Mouse (Mus musculus): ENCODE measurements around the gene Olfr281.

Gene Olfr281

GRCm38 (mm10) chr15:98483907-98484886 lies 31.8 kb downstream of the Olfr281 start:
- DNase-seq (ENCODE audit: low read depth, low spot score): no peak

- DNase-seq (ENCODE audit: low read depth, low spot score): no peak
These were observed 34.1 kb downstream of the Olfr281 start for GRCm38 (mm10) chr15:98486433-98487021.

- no peak for DNase-seq (ENCODE audit: low read depth, low spot score)
These were observed 38.9 kb downstream of the Olfr281 start for GRCm38 (mm10) chr15:98491332-98491731.

- no peak for DNase-seq (ENCODE audit: low read depth, low spot score)
These were observed 39.7 kb downstream of the Olfr281 start, which contains the start of gene Olfr279 for GRCm38 (mm10) chr15:98492102-98492501. Gene Olfr279 (plus strand): TSS chr15:98492402.

GRCm38 (mm10) chr15:98497631-98498030 lies 45.2 kb downstream of the Olfr281 start:
- no peak for DNase-seq (ENCODE audit: low read depth, low spot score)

- no peak for DNase-seq (ENCODE audit: low read depth, low spot score)
These were observed 50.9 kb downstream of the Olfr281 start for GRCm38 (mm10) chr15:98503317-98503716.

- DNase-seq (ENCODE audit: low read depth, low spot score): peak; percentile 77
These were observed 52.1 kb downstream of the Olfr281 start for GRCm38 (mm10) chr15:98504514-98504913.

GRCm38 (mm10) chr15:98506253-98506957 lies 54.0 kb downstream of the Olfr281 start:
- no peak for DNase-seq (ENCODE audit: low read depth, low spot score)

GRCm38 (mm10) chr15:98507321-98507720 lies 54.9 kb downstream of the Olfr281 start:
- DNase-seq (ENCODE audit: low read depth, low spot score): no peak

GRCm38 (mm10) chr15:98509387-98509786 lies 57.0 kb downstream of the Olfr281 start:
- no peak for DNase-seq (ENCODE audit: low read depth, low spot score)
